Mouse (Mus musculus) adrenal gland, postnatal 25 days (tissue): Measurements from ENCODE around the gene F7. TPM values are rescaled to one million over a fixed set of nuclear protein-coding genes. Genes with fewer than 3 reads are reported as not detected.

ENCODE experiments used
- DNase-seq: peaks from one replicate; pipeline ENCODE4 v3.0.0; 2021; ENCODE audit warnings: mixed read lengths
- long read RNA-seq: library from polyadenylated mRNA; stranded (forward); transcript quantifications from one replicate; pipeline ENCODE4 v2.0.0, GENCODE M21; 2021
- total RNA-seq: library from RNA; stranded (reverse); gene quantifications from 2 replicates; pipeline ENCODE4 v1.2.3, GENCODE M21; 2021

The F7 gene
- total RNA-seq: 0.61 and 0.67 TPM in 2 replicates
- long read RNA-seq, transcript F7-201 (8 exons, 1,859 nt): major isoform, 95 of 111 reads
- long read RNA-seq, partial matches to known transcripts: 12 of 111 reads
- long read RNA-seq, other reads (novel, unspliced or antisense): 4 of 111 reads

DNA sequence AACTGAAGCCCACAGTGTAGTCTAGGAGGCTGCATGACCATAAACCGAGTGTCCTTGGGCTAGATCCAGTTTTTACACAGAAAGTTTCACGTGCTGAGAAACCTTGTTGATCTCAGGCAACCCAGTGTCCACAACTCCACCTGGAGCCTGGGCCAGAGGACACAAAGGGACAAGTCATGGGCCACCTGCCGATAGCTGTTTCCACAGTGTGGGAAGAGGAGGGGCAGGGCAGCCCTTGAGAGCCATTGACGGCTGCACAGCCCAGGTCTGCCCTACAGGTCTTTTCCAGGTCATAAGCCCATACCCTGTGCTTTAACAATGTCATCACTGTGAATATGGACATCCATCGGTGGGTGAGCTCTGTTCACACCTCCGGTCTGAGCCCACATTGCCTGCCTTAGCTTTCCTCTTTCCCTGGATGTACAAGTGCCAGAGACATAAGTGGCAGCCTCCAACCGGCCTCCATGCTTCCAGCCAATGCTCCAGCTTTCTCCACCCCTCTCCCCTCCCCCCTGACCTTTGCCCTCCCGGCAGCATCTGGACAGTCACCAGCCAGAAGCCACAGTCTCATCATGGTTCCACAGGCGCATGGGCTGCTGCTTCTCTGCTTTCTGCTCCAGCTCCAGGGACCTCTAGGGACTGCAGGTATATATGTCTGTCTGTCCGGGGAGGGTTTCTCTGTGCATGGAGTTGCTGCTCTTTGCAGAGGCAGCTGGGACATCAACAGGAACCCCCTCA is at the start of gene F7:
F7 (plus strand) TSS at position 548 of the 738 bp plus-strand sequence.
- no peak for DNase-seq

DNA sequence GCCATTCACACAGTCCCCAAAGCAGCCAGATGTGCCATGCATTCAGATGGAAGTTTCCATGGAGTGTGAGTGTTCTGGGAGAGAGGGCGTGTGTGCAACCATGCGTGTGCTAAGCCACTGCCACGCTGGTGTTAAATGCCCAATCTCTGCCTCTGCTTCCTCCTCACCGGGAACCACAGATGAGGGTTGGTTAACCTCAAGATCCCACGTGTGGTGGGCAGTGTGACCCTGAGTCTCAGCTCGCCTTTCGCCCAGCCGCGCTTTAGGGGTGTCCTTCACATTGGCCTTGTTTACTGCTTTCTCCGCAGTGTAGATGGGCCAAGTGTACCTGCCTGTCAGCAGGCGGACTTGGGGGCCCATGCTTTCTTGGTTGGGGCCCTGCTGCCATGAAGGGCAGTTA is 49.5 kb upstream of the F7 start:
- no peak for DNase-seq

DNA sequence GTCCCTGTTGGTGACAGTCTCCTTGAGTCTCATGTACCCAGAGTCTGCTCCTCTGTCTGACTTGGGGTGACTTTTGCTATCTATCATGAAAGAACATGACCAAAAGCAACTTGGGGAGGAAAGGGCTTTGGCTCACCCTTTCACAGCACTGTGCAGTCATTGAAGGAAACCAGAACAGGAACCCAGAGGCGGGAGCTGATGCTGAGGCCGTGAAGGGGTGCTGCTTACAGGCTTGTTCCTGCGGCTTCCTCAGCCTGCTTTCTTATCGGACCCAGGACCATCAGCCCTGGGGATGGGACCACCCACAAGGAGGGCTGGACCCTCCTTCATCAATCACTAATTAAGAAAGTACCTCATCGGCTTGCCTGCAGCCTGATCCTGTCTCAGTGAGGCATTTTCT is 49.1 kb upstream of the F7 start:
- no peak for DNase-seq

DNA sequence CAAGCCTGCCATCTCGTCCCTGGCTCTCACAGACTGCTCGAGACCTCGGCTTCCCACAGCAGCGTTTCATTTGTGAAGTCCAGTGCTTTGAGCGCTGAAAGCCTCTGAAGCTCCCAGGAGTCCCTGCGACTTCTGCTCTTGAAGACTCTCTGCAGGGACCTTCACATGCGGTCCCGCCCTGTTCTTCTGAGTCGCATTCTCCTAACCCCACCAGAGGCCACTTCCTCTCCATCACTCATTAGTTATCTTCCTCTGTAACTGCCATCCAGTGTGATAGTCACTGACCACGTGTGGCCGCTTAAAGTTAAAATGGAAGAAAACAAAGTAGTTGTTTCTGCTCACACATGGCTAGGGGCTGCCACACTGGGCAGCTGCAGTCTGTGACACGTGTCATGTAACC is 48.5 kb upstream of the F7 start:
- DNase-seq: no peak

DNA sequence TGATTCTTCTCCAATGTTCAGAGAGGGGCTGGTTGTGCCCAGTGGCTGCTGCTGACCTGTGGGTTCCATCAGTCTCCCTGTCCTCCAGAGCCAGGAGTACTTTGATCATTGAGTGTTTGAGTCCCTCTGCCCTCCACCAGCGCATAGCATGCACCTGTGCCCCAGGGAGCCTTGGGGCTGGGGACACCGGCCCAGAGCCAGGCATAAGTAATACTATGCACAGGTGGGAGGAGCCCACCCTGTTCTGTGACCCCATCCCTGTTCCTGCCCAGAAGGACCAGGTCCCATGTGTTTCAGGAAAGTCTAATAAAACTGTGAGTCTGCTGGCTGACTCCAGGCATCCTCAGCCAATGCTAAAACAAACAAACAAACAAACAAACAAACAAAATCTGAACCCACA is 47.5 kb upstream of the F7 start:
- no peak for DNase-seq

DNA sequence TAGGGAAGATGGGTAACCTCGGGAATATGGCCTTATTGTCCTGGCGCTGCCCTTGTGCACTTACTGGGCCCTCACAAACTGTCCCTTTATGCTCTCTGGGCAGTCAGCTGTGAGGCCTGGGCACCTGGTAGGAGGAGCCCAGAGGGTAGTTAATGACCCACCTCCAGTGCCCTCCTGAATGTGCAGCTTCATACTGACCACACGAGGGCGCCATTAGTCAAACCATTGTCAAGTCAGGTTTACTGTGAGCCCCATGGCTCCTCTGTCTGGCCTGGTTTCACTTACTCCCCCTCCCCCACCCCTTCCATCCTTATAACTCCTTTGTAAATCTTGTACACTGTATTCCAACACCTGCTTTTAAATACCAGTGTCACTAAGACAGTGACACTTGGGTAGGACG is 47.1 kb upstream of the F7 start:
- peak; percentile 49 for DNase-seq

DNA sequence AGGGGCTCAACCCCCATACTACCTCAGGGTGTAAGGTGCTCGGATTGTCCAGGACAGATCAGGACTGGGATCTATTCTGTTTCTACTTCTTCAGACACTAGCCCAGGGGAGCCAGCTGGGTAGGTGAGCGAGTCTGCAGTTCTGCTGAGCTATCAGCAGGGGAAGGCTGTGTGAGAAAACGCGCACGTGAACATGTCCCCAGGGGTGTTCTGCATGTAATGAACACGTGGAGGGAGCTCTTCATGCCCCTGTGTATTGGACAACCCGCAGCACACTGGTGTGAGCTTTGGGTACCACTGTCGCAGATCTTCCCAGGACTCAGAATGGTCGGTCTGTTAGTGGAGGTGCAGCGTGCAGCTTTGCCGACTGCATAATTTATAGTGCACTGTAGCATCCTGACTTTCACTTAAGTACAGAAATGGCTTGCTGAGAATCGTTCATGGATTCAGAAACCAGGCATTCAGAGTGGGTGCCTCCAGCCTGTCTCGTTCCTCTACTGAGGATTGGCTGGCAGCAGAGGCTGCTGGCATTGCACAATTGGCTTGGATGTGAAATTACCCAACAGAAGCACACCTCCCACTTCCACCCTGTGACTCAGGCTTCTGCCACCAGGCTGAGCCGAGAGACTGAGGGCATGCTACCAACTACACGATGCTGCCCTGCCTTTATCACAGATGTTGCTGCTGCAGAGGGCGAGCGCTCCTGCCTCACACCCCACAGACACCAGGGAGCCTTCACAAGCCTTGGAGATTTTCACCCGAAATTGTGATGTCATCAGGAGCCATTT is 42.0 kb upstream of the F7 start:
- peak; percentile 51 for DNase-seq

DNA sequence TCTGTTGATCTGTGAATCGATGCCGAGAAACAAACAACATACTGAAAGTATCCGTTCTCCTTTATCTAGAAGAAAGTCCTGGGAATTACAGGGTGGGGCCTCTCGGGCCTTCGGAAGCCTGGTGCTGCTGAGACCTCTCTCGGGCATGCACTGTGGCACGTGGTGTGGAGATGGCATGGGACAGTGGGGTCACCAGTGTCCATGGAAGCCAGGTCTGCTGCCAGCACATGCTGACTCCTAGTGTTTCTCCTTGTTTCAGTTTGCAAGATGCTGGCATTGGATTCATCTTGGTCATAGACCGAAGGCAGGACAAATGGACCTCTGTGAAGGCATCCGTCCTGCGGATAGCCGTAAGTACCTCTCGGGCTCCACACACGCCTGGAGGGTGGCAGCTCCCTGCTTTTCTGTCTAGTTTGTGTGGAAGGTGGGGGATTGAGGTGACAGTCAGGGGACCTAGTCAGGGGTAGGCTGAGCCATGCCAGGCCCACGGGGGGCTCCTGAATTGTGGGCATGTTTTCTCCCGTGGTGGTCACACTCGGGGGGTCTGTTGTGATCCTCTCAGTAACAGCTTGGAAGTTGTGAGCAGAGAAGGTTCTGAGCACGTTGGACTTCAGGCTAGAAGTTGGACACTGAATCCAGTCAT is 41.1 kb upstream of the F7 start:
- DNase-seq: no peak

DNA sequence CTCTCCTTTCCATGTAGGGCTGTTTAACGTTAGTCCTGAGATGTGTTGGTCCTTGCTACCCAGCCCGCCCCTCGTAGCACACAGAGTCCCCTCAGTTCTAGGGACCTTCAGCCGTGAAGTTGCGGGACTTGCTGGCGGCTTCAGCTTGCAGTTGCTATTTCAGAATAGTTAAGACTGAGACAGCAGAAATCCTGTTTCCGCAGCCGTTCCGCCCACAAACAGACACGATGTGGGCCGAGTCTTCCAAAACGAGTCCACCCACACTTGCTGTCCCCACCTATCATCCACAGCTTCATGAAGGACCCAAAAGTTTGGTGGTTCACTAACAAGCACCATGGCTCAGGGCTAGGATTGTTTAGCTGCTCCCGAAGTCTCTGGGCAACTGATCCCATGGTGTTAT is 40.6 kb upstream of the F7 start:
- DNase-seq: no peak

DNA sequence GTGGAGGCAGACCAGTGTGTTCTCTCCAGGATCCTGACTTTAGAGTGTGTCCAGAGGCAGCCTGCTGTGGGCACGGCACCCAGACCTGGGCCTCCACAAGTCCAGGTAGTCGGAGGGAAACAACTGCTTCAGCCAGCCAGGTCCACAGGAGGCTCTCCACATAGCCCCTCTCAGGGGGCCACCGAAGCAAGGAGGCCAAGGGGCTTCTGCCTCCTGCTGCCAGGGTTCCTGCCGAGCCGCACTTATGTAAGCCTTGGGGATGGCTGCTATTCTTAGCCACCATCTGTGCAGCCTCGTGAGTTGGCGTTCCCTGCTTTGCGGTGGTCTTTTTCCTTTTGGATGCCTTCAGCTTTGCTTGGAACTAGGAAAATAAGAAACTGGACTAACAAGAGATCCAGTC is 38.3 kb upstream of the F7 start:
- no peak for DNase-seq

DNA sequence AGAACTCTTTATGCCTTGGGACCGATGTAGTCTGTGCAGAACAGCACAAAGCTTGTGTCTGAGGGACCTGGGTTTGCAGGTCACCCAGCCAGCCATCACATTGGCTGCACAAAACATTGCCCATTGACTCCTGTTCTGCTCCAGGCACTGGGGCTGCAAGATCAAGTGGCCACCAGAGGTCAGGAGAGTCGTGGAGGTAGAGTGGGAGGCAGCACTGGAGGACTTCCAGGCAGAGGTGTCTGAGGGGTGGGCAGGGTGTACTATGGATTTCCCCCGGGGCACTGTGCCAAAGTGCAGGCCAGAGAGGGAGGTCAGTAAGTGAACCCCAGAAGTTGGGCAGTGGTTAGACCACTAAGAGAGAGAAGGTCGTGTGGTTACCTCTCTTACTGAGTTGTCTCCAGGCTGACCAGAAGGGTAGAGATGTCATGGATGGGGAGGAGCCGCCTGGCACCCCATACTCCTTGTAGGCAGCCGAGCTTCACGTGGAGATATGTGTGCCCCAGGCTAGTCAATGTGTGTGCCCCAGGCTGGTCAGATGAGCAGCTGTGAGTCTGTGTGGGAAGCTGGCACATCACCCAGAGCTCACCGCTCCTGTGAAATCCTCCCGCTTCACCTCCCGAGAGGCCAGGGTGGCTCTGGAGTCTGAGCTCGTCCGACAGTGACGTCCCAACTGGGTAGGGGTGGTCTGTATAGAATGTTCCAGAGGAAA is 37.0 kb upstream of the F7 start:
- no peak for DNase-seq

DNA sequence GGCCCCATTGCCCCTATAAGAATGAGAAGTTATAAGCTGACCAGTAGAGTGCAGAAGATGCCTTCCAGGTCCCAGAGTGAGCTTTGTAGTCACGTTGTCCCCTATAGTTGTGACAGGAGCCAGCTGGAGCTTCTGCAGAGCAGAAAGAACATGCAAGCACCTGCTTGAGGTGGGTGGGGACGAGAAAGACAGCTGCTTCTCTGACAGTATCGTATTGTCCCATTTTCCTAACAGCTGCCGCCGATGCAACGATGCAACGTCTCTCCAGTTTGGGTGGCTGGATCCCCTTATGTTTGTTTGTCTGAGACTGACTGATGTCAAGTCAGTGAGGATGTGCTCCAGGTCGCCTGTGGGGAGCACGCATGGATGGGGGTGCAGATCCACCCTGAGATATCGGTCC is 34.4 kb upstream of the F7 start:
- no peak for DNase-seq

DNA sequence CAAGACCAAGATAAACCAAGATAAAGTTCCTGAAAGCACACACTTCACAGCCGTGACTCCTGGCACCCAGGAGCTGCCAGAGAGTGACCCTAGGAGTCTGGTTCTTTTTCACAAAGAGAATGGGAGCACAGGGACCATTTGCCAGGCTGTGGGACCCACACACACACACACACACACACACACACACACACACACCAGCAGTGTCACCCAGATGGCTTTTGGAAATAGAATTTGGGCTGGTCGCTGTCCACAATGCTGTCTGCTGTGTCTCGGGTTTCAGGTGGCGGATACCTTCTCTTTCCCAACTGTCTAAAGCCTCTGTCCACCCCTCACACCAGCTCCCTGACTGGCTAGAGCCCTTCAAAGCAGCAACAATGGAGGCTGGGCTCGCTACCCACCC is 31.4 kb upstream of the F7 start:
- DNase-seq: no peak

DNA sequence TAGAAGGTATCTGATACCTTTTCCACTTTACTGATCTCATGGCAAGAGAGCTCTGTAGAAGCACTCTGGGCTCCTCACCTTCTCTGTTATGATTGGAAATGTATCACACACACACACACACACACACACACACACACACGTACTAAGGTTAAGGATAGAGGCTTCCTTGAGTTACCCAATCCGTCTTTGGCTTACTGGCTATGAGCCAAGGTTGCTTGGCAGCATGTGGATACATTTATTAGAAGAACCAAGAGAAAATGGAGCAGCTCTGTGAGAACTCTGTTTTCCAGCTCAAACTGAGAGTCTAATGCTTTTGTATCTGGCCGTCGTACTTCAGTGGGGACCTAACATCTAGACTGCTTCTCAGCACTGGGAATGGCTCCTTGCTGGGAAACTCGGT is 30.4 kb upstream of the F7 start:
- DNase-seq: no peak

DNA sequence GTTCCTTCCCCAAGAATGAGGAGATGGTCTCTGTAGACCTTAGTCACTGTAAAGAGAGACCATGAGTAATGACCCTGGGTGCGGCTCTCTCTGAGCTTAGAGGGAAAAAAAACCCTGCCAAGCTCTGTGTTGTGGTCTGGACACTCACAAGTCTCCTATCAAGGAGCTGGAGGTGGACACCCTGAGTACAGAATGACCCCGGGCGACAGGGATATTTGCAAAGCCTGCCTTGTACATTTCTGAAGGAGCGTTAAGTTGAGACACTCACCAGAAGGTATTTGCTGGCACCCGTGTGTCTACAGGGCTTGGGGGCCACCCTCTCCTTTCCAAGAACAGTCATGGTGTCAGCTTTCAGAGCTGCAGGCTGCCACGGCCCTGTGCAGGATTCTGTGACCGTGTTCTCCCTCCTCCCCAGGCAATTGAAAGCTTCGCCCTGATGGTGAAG is 29.0 kb upstream of the F7 start:
- DNase-seq: no peak

DNA sequence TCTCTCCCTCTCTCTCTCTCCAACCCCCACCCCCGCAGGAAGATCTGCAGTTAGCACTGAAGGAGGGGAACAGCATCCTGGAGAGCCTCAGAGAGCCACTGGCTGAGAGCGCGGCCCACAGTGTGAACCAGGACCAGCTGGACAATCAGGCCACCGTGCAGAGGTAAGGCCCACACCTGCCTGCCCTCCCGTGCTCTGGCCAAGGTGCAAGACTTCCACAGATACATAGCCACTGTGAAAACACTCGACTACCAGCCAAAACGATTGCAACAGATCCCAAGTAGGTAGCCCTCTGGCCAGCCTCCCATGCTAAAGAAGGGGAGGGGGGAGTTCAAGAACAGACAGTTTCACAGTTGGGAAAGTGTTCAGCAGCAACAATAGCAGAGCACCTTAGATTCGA is 27.5 kb upstream of the F7 start:
- DNase-seq: no peak

DNA sequence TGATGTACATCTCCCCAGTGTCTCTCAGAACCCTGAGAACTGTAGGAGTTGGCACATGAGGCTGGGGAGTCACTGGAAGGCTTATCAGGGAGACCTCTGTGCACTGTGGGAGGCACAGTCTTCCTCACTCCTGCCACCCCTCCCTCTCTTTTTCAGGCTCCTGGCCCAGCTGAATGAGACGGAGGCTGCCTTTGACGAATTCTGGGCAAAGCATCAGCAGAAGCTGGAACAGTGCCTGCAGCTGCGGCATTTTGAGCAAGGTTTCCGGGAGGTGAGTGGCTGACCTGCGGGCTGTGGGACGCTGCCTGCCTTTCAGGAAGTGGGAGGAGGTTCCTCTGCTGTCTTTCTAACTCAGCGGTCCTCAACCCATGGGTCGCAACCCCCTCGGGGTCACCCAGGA is 26.0 kb upstream of the F7 start:
- no peak for DNase-seq

DNA sequence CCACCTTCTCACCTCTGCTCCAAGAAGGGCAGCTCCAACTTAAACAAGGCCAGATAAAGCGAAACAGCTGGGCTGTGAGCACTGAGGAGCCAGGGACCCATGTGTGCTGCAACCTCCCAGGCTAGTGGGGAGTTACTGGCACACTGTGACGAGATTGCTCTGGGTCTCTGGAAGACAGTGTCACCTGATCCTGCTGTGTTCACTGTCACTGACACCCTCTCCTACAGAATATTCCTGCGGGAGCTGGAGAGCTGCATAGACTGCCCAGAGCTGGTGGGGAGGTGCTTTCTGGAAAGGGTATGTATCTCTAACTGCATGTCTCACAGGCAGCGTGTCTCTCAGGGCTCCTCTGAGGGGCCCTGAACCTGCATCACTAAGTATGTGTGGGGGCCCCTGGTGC is 18.4 kb upstream of the F7 start:
- no peak for DNase-seq

DNA sequence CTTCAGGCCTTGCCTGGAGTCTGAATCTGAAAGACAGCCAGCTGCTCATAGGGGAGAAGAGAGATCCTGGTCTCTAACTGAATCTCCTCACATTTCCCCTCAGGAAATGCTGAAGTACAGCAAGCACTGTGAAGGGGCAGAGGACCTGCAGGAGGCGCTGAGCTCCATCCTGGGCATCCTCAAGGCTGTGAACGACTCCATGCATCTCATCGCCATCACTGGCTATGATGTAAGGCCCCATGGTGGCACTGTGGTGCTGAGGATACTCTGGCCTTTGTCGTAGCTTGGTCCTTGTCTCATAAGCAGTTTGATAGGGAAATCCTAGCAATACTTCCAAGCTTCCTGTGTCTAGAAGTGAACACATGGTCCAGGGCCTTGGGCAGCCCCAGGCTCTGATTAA is 15.5 kb upstream of the F7 start:
- DNase-seq: no peak

DNA sequence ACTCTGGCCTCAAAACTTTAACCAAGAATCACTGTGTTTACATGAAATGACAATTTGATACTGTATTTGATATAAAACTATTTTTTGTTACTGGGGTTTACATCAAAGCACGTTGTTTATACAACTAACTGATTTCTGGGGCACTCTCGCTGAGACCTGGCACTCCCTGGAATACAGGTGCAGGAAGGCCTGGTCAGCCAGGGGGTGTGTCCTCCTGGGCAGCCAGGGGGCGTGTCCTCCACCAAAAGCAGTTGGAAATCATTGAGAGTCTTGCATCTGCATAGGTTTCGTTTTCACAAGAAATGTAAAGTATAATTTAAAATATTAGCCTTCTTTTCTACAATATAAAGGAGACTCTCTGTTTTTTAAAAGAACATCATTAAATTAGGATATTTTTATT is 6.3 kb upstream of the F7 start:
- DNase-seq: no peak

DNA sequence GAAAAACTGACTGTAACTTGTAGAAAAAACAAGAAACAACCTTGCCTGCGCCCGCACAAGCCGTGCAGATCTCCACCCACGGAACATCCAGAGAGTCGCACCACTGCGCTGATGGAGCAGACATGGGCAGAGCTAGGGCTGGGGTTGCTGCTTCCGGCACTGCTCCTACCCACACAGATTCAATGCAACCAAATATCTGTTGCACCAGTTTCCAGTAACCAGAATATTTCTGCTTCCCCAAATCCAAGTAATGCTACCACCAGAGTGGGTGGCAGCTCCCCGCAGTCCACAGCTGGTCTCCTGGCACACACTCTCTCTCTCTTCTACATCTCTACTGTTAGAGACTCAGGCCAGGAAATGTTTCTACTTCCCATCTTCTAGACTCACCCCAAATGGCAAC is 4.0 kb upstream of the F7 start:
- DNase-seq: no peak

DNA sequence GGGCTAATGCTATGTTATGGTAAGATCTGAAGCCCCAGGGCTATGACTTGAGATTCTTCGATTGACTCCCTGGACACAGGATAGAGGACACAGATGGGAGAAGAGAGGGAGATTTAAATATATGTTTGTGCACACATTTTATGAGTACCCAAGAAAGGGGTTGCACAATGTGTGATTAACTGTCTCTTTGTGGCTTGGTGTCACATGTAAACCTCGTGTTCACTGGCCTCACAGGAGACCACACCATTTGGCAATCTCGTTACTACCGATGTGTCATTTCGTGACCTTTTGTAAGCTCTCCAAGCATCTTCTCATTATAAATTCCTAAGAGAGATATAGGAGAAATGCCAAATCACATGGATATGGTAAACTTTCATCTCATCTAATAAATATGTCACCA is 1.8 kb downstream of the F7 start:
- DNase-seq: no peak

DNA sequence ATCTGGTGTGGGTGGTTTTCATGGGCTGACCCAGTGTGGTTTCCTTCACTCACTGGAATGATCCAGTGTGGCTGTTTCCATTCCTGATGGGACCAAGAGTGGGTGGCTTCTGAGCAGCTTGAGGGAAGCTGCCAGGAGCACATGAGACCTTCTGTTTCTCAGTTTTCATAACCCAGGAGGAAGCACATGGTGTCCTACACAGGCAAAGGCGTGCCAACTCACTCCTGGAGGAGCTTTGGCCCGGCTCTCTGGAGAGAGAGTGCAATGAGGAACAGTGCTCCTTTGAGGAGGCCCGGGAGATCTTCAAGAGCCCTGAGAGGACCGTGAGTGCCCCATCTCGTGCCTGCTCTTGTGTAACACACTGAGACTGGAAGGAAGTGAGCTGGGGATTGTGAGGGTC is 2.6 kb downstream of the F7 start:
- no peak for DNase-seq
